Mouse (Mus musculus) MEL (cell line): ENCODE measurements at regions not wholly inside any gene's neighbourhood (a gene's known extent, or its start where the extent isn't known, plus 50 kb on each side); places are given as distances from the start of the nearest gene placed in this dataset.

Experiments used
- DNase-seq: peaks from one replicate; pipeline ENCODE4 v3.0.0; 2011; ENCODE audit warnings: low read depth, low spot score
- H3K27ac ChIP-seq: 2 replicates; pipeline ENCODE4 v1.5.1; 2012; ENCODE audit warnings: low read depth, mild to moderate bottlenecking, control low read depth, low read length, moderate library complexity; ENCODE audit not compliant: control insufficient read depth
- H3K27me3 ChIP-seq, 2 experiments: fragments of 150-350 bp in 1 of 2; sonication (generic) in 1 of 2; 2 replicates each; pipeline ENCODE4 v1.6.1; 2012; ENCODE audit warnings: low read length in 2 of 2, mild to moderate bottlenecking in 2 of 2, improper control_type of control experiment in 1 of 2, moderate library complexity in 1 of 2; ENCODE audit not compliant: insufficient read depth in 2 of 2, control insufficient read depth in 1 of 2
- H3K36me3 ChIP-seq, 2 experiments: 2 replicates each; pipeline ENCODE4 v1.6.1; 2012 to 2014; ENCODE audit warnings: low read length in 2 of 2, improper control_type of control experiment in 1 of 2, inconsistent platforms in 1 of 2, mild to moderate bottlenecking in 1 of 2; ENCODE audit not compliant: insufficient read depth in 2 of 2, control insufficient read depth in 1 of 2
- H3K4me1 ChIP-seq, 2 experiments: fragments of 150-350 bp in 1 of 2; sonication (generic) in 1 of 2; 2 replicates each; pipeline ENCODE4 v1.6.1; 2012; ENCODE audit warnings: low read length in 2 of 2, improper control_type of control experiment in 1 of 2, mild to moderate bottlenecking in 1 of 2; ENCODE audit not compliant: insufficient read depth in 2 of 2, control insufficient read depth in 1 of 2
- H3K4me3 ChIP-seq, 2 experiments: fragments of 150-350 bp in 1 of 2; sonication (generic) in 1 of 2; 2 replicates each; pipeline ENCODE4 v1.5.1; 2012; ENCODE audit warnings: low read depth in 2 of 2, low read length in 2 of 2, mild to moderate bottlenecking in 2 of 2, moderate library complexity in 2 of 2, control low read depth in 1 of 2, improper control_type of control experiment in 1 of 2; ENCODE audit not compliant: control insufficient read depth in 1 of 2, insufficient read depth in 1 of 2
- H3K79me2 ChIP-seq: 2 replicates; pipeline ENCODE4 v1.6.1; 2012; ENCODE audit warnings: mild to moderate bottlenecking, low read length, moderate library complexity; ENCODE audit not compliant: control insufficient read depth, poor library complexity, insufficient read depth
- H3K9ac ChIP-seq: 2 replicates; pipeline ENCODE4 v1.6.1; 2012; ENCODE audit warnings: low read depth, mild to moderate bottlenecking, control low read depth, low read length, moderate library complexity; ENCODE audit not compliant: control insufficient read depth, poor library complexity, severe bottlenecking
- H3K9me3 ChIP-seq: fragments of 150-350 bp; sonication (generic); replicated peaks from 2 replicates; pipeline ENCODE4 v1.6.1; 2012; ENCODE audit warnings: mild to moderate bottlenecking, low read length, improper control_type of control experiment, moderate library complexity; ENCODE audit not compliant: insufficient read depth
- BHLHE40 ChIP-seq: IDR thresholded peaks from 2 replicates; pipeline ENCODE4 v1.6.1; 2012; ENCODE audit warnings: low read depth, mild to moderate bottlenecking, inconsistent platforms, low read length, improper control_type of control experiment, borderline replicate concordance
- E2F4 ChIP-seq: IDR thresholded peaks from 2 replicates; pipeline ENCODE4 v1.6.1; 2011; ENCODE audit warnings: low read depth, low read length, improper control_type of control experiment, borderline replicate concordance
- ELF1 ChIP-seq: IDR thresholded peaks from 2 replicates; pipeline ENCODE4 v1.6.1; 2014; ENCODE audit warnings: low read depth, mild to moderate bottlenecking, inconsistent platforms, low read length, improper control_type of control experiment, moderate library complexity
- EP300 ChIP-seq, 2 experiments: IDR thresholded peaks; 2 replicates each; pipeline ENCODE4 v1.6.1; 2011; ENCODE audit warnings: improper control_type of control experiment in 2 of 2, low read length in 2 of 2, low read depth in 1 of 2, mild to moderate bottlenecking in 1 of 2
- GABPA ChIP-seq: IDR thresholded peaks from 2 replicates; pipeline ENCODE4 v1.6.1; 2012; ENCODE audit warnings: low read depth, mild to moderate bottlenecking, inconsistent platforms, low read length, improper control_type of control experiment, moderate library complexity
- GATA1 ChIP-seq: IDR thresholded peaks from 2 replicates; pipeline ENCODE4 v1.6.1; 2011; ENCODE audit warnings: low read depth, low read length, improper control_type of control experiment
- MAZ ChIP-seq: IDR thresholded peaks from 2 replicates; pipeline ENCODE4 v1.6.1; 2012; ENCODE audit warnings: low read depth, mild to moderate bottlenecking, inconsistent platforms, low read length, improper control_type of control experiment
- MEF2A ChIP-seq: IDR thresholded peaks from 2 replicates; pipeline ENCODE4 v1.6.1; 2014; ENCODE audit warnings: low read depth, mild to moderate bottlenecking, inconsistent platforms, low read length, improper control_type of control experiment; ENCODE audit not compliant: poor library complexity, insufficient replicate concordance, severe bottlenecking; ENCODE audit errors: extremely low read depth
- NELFE ChIP-seq: IDR thresholded peaks from 2 replicates; pipeline ENCODE4 v1.6.1; 2011; ENCODE audit warnings: low read depth, low read length, improper control_type of control experiment
- NRF1 ChIP-seq: IDR thresholded peaks from 2 replicates; pipeline ENCODE4 v1.6.1; 2014; ENCODE audit warnings: low read depth, mild to moderate bottlenecking, inconsistent platforms, low read length, improper control_type of control experiment, moderate library complexity; ENCODE audit not compliant: poor library complexity, insufficient read depth, severe bottlenecking
- RAD21 ChIP-seq: IDR thresholded peaks from 2 replicates; pipeline ENCODE4 v1.6.1; 2011; ENCODE audit warnings: mild to moderate bottlenecking, low read depth, low read length, improper control_type of control experiment
- SIN3A ChIP-seq: IDR thresholded peaks from 2 replicates; pipeline ENCODE4 v1.6.1; 2012; ENCODE audit warnings: low read length, improper control_type of control experiment, inconsistent platforms
- USF1 ChIP-seq: IDR thresholded peaks from 2 replicates; pipeline ENCODE4 v1.6.1; 2014; ENCODE audit warnings: low read depth, mild to moderate bottlenecking, inconsistent platforms, low read length, improper control_type of control experiment, moderate library complexity
- ZC3H11A ChIP-seq: IDR thresholded peaks from 2 replicates; pipeline ENCODE4 v1.6.1; 2012; ENCODE audit warnings: low read depth, mild to moderate bottlenecking, inconsistent platforms, low read length, improper control_type of control experiment
- ZKSCAN1 ChIP-seq: IDR thresholded peaks from 2 replicates; pipeline ENCODE4 v1.6.1; 2012; ENCODE audit warnings: low read depth, mild to moderate bottlenecking, inconsistent platforms, low read length, improper control_type of control experiment, moderate library complexity
- ZMIZ1 ChIP-seq: IDR thresholded peaks from 2 replicates; pipeline ENCODE4 v1.6.1; 2012; ENCODE audit warnings: low read depth, mild to moderate bottlenecking, inconsistent platforms, low read length, improper control_type of control experiment, moderate library complexity
- ZNF384 ChIP-seq: IDR thresholded peaks from 2 replicates; pipeline ENCODE4 v1.6.1; 2012; ENCODE audit warnings: low read depth, mild to moderate bottlenecking, inconsistent platforms, low read length, improper control_type of control experiment

DNA sequence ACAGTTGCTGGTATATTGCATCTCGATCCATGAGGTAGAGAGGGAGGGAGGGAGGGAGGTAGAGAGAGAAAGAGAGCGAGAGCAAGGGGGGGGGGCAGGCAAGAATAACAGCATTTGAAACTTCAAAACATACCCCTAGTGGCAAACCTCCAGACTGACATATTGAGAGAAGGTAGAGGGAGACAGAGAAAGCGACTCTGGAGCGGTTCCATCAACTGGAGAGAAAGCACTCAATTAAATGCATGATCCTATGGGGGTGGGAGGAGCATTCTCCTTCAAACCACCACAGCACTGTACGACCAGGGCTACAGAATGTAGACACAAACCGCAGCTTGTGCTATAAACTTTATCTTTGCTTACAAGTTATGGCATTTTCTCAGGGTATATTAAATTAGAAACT, 345.7 kb upstream of the Klf12 start:
- H3K27me3 ChIP-seq = no peaks in the 10 kb centered on the region
- H3K9ac ChIP-seq = no peak overlapping the region
- H3K36me3 ChIP-seq = no peaks in the 10 kb centered on the region
- H3K79me2 ChIP-seq = no peaks in the 10 kb centered on the region
- no peaks in the 10 kb centered on the region for H3K4me1 ChIP-seq
- no peak overlapping the region for H3K27ac ChIP-seq
- no peak overlapping the region for H3K4me3 ChIP-seq
- H3K9me3 ChIP-seq = no peaks in the 10 kb centered on the region
- no peak for TF ChIP-seq NRF1
- no peak for DNase-seq

DNA sequence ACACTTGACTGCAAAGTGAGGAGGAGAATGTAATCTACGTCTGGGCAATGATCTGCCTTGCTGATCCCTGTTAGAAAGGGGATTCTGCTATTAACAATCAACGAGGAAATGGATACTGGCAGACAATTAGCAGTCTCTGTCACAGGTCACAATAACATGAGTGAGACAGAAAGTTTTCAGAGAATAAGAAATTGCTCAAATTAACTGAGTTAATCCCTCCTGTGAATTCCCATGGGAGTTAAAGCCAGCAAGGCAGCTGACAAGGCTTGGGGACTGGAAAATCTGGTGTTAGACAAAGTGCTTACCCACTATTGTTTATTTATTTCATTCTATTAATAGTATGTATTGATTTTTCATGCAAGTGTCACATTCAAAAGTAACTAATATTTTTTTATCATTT, 343.0 kb upstream of the Klf12 start:
- Histone ChIP-seq H3K27ac (no peak overlapping the region), H3K27me3 (no peaks in the 10 kb centered on the region), H3K4me3 (no peak overlapping the region), H3K9me3 (no peaks in the 10 kb centered on the region), H3K9ac (no peak overlapping the region), H3K79me2 (no peaks in the 10 kb centered on the region), H3K4me1 (no peaks in the 10 kb centered on the region), H3K36me3 (no peaks in the 10 kb centered on the region)
- no peak for DNase-seq
- TF ChIP-seq MEF2A (no peak), BHLHE40 (no peak), ZC3H11A (no peak), GABPA (no peak), ELF1 (no peak), ZKSCAN1 (no peak), ZMIZ1 (no peak), RAD21 (no peak), ZNF384 (no peak), SIN3A (no peak), MAZ (no peak), EP300 (IDR thresholded peaks at IDR 0.05; ENCODE audit: low read depth in 1 of 2, low read length in 2 of 2) (no peak), E2F4 (no peak), NELFE (no peak), GATA1 (no peak), USF1 (no peak)
